Mouse (Mus musculus) 3134 (cell line): Measurements from ENCODE around the gene Cabp2.
"Not testable (repeated sequence)": the region's sequence is repeated elsewhere in the genome, so short reads cannot be mapped to it uniquely, and the experiment has no call there.

ENCODE experiments used
- DNase-seq: peaks from one replicate; pipeline ENCODE4 v3.0.0-alpha.2; 2011; ENCODE audit warnings: low spot score; ENCODE audit not compliant: insufficient read length; ENCODE audit errors: extremely low read depth

The Cabp2 gene

DNA sequence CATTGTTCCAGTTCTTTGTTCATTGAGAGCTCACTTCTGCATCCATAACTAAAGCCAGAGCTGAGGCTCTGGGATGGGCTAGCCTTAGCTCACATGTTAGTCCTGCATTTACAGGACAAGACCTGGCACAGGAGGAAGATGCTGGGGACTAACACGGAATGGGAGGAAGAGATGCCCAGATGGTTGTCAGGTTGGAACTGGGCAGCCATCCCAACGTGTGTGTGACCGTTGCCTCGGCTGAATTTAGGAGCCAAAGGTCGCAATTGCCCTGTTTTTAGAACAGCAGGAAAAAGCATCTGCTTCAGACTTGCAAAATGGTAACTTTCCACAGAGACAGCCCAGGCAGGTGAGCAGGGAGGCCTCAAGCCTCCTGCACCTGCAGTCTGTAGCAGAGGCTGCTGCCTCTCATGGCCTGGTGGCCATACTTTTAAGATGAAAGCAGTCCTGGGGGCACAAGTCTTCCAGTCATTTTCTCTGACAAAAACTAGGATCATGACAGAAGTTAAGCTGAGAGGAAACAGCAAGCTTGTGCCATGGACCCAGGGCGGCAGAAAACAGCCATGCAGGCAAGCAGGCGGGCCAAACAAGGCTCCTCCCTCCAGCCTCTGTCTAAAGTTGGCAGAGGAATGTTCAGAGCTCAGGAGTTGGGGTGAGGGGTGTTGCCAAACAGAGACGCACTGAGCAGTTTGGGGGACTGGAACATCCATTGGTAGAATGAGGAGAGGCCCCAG, 26.0 kb upstream of the Cabp2 start:
- DNase-seq, result no peak

DNA sequence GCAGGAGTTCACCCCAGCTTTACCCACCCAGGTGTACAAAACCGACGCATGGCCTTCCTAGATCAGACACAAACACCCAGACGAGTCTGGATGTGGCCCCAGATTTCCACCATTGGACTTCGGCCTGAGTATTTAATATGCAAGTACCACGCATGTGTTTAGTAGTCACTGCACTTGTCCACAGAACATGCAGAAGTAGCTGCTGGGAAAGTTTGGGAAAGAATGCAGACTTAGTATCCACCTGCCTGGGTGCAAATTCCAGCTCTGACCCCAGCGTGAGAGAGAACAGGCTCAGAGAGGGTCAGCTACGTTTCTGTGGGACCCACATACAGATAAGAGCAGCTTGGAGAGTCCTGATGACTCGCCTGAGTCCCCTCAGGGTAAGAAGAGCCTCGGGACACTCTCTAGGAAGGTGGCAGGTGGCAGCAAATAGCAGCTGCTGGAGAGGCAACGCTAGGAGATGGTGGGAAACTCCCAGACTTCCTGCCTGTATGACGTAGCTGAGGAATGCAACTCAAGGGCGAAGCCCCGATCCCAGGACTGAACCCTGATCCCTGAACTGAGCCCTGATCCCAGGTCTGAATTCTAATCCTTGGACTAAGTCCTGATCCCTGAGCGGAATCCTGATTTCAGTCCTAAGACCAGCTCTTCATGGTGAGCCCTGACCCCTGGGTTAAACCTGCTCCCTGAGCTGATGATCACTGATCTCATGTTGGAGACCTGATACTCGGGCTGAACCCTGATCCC, 25.3 kb upstream of the Cabp2 start:
- DNase-seq, result no peak

DNA sequence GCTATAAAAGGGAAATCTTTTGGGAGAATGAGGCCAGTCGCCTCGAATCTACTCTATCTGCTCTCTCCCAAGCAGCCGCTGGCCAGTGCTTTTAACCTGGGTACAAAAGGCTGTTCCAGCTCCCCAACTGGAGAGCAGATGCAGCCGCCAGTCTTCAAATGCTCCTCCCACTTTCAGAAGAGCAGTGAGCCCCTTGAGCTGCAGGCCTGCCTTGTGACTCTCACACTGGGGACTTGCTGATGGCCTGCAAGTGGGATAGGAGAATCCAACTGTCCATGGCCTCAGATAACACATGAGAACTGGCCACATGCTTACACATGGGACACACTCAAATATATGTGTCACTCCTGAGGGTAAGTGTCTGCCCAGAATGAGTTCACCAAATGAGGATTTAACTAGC, 24.7 kb upstream of the Cabp2 start:
- no peak for DNase-seq

DNA sequence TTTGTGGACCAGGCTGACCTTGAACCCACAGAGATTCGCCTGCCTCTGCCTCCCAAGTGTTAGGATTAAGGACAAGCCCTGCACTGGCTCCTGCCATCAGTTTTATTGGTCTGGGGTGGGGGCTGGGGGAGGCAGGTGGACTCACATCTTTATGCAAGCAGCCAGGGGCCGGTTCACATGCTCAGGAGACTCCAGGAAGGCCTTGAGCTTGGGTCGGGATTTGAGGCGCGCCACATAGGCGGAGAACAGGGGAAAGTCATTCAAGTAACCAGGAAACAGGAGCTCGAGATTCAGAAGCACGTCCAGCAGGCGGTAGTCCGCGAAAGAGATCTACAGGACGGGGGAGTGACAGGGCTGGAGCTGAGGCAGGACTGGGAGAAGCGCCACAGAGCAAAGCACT, 24.0 kb upstream of the Cabp2 start:
- no peak for DNase-seq

DNA sequence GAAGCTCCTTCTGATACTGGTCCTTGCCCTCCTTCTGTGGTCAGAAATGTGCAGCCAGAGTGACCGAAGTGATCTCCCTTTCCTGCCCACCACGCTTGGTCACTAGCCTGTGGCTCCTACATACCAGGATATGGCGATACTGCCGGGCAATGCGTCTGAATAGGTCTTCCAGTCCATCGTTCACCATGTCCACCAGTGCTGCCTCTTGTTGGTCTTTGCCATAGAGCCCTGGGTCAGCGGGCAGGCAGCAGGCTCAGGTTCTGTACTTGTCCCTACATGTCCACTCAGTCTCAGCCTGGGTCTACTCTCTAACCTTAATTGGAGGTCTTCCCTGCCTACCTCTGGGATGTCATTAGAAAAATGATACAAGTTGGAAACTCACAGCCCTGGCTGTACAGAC, 23.4 kb upstream of the Cabp2 start:
- no peak for DNase-seq

DNA sequence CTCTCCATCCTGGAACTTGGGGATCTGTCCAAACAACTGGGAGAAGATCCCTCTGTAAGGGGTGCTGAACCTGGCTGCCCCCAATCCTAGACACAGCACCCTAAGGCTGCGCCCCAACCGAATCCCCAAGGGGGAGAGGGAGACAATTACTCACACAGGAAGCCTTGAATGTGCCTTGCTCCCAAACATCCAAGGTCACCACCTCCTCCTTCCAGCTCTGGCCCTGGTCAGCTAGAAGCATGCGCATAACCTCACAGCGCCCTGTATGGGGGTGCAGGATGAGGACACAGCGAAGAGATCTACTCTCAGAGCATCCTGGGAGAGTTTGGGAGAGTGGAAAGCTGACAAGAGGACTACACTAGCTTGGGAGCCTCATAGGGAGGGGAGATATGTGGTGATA, 22.8 kb upstream of the Cabp2 start:
- no peak for DNase-seq

DNA sequence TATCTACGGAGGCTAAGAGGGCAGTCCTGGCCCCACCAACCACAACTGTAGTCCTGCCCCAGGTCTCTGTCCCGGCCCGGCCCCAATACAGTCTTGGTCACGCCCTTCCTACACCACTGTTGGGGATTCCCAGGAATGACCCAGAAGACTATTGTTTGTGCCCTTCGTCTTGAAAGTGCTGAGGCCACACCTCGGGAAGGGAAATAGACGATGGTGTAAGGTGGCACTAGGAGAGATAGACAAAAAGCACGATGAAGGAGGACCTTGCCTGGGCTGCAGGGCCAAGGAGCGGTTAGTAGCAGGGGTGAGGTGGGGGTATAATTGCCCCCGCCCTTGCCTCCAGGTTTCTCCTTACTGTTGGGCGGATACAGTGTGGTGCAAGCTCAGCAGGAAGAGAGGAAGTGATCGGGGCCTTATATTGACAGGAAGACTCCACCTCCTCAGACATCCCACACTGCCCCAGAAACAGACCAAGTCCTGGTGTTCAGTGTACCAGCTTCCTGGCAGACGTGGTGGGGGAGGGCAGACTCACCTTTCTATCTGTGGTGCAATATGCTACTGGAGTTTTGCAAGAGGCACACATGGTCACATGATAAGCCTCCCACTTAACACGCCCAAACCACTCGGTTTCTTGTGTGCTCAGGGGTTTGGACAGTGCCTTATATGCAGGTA, 22.2 kb upstream of the Cabp2 start, which contains the start of gene Gstp3:
TSS of gene Gstp3 (minus strand) at position 501 of the 672 bp plus-strand sequence.
- no peak for DNase-seq

DNA sequence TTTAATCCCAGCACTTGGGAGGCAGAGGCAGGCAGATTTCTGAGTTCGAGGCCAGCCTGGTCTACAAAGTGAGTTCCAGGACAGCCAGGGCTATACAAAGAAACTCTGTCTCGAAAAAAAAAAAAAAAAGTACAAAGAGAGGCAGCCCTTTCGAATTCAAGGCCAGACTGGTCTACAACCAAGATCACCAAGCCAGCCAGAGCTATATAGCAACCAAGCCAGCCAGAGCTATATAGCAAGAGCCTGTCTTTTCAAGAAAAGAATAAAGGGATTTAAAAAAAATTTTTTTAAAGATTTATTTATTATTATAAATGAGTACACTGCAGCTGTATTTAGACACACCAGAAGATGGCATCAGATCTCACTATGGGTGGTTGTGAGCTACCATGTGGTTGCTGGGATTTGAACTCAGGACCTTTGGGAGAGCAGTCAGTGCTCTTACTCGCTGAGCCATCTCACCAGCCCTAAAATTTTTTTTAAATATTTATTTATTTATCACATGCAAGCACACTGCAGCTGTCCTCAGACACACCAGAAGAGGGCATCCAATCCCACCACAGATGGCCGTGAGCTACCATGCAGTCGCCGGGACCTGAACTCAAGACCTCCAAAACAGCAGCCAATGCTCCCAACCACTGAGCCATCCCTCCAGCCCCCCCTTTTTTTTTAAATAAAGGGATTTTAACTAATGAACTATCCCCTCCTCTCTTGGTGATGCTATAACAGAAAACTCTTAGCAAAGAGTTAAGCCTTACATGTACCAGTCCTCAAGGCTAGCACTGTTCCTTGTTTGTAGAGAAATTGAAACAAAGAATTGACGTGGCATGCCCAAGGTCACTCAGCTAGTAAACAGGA, 21.1 kb upstream of the Cabp2 start:
- DNase-seq, result peak; percentile 41

DNA sequence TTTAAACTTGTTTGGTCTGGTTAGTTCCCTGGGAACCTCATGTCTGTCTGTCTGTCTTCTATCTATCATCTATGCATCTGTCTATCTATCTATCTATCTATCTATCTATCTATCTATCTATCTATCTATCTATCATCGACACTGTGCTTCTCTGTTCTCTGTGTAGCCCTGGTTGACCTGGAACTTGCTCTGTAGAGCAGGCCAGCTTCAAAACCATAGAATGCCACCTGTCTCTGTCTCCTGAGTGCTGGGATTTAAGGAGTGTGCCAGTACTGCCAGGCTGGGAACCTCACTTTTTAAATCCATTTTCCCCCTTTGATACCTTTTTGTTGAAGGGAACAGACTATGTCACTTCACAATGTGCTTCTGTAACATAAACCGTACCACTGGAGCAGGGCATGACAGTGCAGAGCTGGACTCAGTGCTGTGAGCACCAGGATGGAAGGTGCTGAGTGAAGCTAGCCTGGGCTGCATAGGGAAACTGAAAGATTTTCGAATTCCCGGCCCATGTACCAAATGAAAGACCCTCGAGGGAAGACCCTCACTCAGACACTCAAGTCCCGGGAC, 20.4 kb upstream of the Cabp2 start:
- DNase-seq, result no peak

DNA sequence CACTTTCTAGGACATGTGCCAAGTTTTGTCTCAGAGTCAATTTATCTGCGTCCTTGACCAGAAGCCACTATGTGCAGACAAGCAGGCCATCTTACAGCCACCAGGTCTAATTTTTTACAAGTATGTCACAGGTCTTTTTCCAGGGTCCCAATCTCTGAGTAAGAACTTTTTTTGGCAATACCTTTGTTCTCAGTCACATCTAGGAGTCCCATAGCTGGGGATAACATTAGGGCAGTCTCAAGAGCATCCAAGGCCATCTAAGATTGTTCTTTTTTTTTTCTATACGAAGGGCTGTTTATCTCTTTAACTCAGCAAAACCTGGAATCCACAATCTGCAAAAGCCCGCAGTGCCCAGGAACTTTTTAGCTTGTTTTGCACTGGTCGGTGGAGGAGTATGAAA, 18.0 kb upstream of the Cabp2 start:
- not testable (repeated sequence) for DNase-seq

DNA sequence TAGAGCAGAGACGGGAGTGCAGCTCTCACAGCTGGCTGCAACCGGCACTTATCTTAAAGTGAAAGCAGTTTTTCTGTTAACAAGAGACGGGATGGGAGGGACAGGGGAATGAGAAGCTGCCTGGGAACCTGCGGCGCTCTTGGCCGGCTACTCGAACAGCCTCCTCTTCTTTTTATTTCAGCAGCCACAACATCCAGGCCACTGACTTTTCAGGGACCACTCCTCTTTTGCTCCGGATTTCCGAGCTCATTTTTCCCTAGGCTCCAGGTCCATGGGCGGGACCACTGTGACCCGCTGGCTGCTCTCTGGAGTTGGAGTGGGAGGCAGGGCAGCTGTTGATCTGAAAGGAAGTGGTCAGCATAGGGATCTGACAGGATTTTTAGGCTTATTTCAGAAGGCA, 16.9 kb upstream of the Cabp2 start:
- not testable (repeated sequence) for DNase-seq

DNA sequence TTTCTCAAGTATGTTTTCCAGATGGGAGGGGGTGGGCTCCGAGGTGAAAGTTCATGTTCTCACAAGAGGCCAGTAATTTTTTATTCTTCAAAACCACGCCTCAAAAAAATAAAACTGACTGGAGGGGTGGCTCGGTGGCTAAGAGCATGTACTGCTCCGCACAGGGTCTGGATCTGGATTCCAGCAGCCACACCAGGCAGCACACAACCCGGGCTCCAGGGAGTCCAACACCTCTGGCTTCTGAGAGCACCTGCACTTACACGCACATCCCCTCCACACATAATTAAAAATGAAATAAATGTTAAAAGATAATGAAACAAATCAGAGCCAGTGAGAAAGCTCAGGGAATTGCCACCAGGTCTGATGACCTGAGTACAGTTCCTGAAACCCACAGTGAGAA, 15.1 kb upstream of the Cabp2 start:
- DNase-seq, result peak; percentile 42

DNA sequence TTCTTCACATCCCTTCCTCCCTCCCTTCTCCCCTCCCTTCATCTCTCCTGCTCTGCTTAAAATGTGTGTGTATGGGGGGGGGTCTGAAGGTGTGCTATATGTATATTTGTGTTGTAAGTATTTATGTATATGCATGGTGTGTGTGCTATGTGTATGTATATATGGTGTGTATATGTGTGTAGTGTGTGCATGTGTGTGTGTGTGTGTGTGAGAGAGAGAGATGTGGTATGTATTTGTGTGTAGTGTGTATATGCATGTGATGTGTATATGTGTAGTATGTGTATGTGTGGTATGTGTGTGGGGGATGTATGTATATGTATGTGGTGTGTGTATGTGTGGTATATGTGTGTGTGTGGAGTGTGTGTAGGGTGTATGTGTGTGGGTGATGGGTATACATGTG, 14.5 kb upstream of the Cabp2 start:
- no peak for DNase-seq

DNA sequence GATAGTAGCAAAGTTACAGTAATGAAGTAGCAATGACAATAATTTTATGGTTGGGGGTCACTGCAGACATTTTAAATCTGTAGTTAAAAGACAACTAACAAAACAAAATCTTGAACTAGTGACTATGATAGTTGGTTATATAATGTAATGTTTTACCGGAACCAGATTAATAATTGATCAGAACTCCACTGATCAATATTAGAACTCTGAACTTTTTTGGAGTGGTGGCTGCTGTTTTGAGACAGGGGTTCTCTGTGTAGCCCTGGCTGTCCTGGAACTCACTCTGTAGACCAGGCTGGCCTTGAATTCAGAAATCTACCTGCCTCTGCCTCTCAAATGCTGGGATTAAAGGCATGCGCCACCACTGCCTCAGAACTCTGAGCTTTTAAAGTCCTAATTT, 13.1 kb upstream of the Cabp2 start:
- not testable (repeated sequence) for DNase-seq

DNA sequence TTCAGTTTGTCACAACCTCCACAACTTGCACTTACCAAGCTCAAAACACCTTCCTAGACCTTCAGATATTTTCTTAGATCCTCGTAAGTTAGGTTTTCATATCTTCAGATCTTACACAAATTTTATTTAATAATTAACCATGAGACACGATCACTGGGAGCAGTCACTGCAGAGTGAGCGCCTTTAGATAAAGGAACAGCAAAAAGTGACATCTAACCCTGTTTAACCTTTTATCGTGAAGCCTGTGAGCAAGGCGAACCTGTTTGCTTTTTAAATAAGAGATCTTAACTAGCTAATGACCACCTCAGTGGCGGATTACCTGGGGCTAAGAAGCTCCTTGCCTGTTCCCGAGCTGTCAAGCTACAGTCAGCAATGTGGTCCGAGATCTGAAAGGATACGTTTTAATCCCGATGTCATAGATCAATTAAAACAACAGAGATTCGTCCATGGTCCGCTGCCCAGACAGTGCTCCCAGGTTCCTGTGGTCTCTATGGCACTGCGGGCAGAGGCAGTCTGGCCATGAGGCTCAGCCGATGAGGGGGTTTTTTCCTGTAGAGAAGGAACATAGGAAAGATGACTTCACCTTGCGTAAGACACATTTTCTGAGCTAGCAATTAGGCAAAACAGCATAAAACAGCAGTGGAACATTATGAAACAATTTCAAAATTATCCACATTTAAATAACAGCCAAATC, 12.5 kb upstream of the Cabp2 start:
- no peak for DNase-seq

DNA sequence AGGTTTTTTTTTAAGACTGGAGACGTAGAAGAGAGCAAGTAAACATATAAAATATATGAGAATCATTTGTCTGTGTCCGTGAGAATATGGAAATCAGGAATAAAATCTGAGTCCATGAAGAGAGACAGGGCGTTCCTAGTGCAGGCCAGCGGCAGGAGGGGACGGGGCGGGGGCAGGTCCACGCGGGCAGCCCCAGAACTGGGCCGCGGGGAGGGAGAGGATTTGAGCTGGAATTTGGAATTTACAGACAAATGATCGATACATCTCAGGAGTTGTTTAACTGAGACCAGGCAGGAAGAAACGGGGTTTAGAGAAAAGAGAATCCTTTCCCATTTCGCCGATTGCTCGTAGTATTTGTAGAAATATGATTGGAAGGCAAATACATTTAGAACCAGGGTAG, 11.1 kb upstream of the Cabp2 start:
- DNase-seq, result no peak

DNA sequence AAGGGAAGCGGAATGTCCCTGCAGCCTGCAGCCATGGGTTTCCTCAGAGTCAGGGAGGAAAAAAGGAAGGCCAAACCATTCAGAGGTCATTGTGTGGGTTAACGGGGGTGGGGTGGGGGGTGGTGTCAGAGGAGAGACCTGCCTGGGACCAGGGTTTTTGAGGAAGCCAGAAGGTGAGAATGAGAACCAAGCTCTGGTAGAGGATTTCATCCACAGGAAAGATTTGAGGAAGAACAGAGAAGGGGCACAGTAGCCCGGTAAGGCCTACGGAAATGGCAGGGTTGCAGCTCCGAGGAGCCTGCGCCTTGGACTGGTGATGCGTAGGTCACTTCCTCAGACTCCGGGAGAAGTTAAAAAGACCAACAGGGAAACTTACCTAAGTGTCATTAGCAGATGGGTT, 10.6 kb upstream of the Cabp2 start:
- DNase-seq, result no peak

DNA sequence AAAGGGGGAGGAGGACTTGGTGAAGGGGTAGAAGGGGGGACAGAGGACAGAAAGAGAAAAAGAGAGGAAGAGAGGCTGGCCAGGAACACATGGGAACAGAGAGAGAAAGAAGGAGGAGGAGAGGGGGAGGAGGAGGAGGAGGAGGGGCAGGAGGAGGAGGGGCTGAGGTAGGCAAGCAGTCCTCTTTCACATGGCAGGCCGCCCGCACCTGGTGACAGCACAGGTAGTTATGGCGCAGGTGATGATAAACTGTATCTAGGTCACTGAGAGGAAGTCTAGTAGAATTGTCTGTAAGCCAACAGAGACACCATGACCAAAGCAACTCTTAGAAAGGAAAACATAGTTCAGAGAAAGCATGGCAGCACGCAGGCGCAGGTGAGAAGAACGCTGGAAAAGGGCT, 10.0 kb upstream of the Cabp2 start:
- no peak for DNase-seq

DNA sequence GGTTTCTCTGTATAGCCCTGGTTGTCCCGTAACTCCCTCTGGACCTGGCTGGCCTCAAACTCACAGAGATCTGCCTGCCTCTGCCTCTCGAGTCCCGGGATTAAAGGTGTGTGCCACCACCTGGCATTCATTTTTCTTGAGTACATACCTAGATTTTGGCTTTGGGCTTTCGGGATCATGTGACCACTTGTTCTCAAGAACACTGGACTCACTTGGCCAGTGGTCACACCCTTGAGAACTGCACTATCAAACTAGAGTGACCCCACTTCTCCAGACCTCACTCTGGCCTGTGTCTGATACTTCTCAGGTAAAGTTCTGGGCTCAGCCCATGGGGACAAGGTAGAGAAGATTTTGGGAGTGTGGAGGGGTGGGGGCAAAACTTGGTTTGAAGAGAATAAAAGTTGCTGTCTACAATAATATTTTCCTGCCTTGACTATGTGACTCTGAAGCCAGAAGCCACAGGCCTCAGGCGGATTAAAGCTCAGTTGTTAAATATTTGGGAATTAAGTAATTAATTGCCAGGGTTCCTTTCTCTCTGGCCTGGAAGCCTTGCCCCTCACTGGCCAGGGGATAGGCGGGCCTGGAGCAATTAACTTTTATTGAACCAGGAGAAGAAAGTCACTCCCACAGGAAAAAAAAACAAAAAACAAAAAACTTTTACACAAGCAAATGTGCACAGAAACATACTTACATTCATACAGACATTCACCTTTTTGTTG, 8.5 kb upstream of the Cabp2 start:
- no peak for DNase-seq
